Mouse (Mus musculus) heart, postnatal 25 days (tissue): ENCODE data around the gene Phactr1. TPM values are rescaled to one million over a fixed set of nuclear protein-coding genes. Genes with fewer than 3 reads are reported as not detected.
"Not testable (repeated sequence)": the region's sequence is repeated elsewhere in the genome, so short reads cannot be mapped to it uniquely, and the experiment has no call there.

Experiments used
- DNase-seq: peaks from one replicate; pipeline ENCODE4 v3.0.0; 2022; ENCODE audit warnings: low spot score
- intact Hi-C: fragments of 180-260 bp; cut with DNase I; formaldehyde crosslinking; loops from one replicate; pipeline ENCODE4 v1.15.1; 2025
- total RNA-seq, 2 experiments: library from RNA; stranded (reverse); gene quantifications; 2 replicates each; pipeline ENCODE4 v1.2.3; 2021

Gene Phactr1
- total RNA-seq, 2 experiments from 2014 or later, result 3.4 to 5.1 TPM

DNA sequence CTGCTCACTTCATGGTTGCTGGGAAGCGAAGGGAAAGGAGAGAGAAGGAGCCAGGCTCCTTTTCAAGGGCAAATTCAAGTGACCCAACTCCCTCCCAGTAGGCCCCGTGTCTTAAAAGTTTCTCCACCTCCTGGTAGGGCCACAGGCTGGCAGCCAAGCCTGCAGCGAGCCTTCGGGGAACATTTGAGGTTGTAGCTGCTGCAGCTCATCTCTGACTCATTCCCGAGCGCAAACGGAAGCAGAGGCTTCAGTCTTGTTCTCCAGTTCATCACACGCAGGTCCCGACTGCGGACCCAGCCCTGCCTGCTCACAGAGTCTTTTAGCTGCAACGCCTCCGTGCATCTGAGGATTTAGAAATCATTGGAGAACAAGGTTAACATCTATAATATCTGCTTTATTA lies 226.6 kb downstream of the Phactr1 start:
- intact Hi-C loops, result no loop called here
- no peak for DNase-seq

GRCm38 (mm10) chr13:42915081-42915480 lies 234.7 kb downstream of the Phactr1 start:
- DNase-seq, result no peak
- intact Hi-C loops, result no loop called here

GRCm38 (mm10) chr13:42915851-42916193 lies 235.4 kb downstream of the Phactr1 start:
- no peak for DNase-seq
- intact Hi-C loops, result no loop called here

DNA sequence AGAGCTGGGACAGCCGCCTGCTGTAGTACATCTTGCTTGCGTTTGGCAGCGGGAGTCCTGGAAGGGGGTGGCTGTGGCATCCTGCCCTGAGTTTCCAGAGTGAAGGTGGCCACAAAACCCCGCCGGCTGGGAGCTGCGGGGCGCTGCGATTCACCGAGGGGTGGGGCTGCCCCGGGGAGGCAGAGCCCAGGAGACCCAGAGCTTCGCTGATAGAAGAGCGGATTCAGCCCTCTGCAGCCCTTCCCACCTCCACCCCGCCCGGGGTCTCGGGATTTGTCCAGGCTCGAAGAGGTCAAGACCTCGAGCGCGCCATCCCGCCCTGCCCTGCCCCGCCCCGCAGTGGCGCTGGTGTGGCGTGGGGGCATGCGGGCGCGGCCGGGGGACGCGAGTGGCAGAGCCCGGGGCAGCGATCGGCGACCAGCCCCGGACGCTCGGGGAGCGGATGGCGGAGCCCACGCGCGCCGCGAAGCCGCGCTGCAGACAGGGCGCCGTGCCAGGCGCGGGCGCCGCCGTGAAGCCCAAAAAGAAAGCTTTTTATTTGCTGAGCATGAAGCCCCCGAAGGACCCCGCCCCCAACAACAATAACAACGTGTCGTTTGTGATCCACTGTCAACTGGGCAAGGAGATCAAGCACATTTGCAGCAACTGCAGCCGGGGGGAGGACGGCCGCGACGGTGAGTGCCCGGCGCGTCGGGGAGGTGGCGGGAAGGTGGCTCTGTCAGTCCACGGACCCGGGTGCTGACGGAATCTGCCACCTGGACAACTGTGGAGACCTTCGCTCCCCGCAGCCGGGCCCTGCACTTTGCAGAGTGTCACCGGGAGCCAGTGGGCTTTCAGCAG lies 236.0 kb downstream of the Phactr1 start:
- peak; percentile 12 for DNase-seq
- intact Hi-C loops, result no loop called here

GRCm38 (mm10) chr13:42917251-42917650 lies 236.8 kb downstream of the Phactr1 start:
- DNase-seq, result no peak
- intact Hi-C loops, result no loop called here

- DNase-seq, result no peak
- intact Hi-C loops, result no loop called here
Measured at GRCm38 (mm10) chr13:42920062-42920461, 239.6 kb downstream of the Phactr1 start.

GRCm38 (mm10) chr13:42921769-42922450 lies 241.5 kb downstream of the Phactr1 start:
- DNase-seq, result no peak
- intact Hi-C loops, result no loop called here

GRCm38 (mm10) chr13:42927778-42928177 lies 247.4 kb downstream of the Phactr1 start:
- DNase-seq, result no peak
- intact Hi-C loops, result no loop called here

DNA sequence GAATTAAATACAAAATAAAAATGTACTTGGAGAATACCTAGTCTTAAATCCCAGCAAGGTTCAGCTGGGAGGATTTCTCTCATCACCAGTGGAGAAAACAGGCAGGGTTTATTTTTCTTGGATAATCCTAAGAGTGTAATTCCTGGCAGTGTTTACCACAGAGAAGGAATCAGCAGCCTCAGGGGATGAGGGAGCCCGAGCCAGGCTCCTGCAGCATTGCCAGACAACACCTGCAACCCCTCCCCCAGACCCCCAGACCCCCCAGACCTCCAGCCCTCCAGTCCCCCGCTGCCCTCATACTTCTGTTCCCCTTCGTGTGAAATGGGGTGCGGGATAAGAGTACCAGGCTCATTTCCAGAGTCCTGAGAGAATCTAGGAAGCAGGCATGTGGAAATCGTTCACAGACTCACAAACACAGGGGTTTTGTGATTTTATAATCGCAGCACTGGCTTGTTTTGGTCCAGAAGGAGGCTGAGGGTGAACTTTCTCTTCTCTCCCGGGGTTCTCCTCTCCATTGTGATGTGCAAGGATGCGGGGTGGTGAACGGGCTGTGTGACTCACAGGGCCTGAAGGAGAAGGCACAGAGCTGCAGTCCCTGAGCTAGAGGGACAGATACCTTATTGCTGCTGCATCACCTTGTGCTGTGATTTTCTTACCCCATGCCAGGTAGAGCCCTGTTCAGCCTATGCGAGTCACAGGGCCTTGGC lies 249.3 kb downstream of the Phactr1 start:
- DNase-seq, result no peak
- intact Hi-C loops, result no loop called here

DNA sequence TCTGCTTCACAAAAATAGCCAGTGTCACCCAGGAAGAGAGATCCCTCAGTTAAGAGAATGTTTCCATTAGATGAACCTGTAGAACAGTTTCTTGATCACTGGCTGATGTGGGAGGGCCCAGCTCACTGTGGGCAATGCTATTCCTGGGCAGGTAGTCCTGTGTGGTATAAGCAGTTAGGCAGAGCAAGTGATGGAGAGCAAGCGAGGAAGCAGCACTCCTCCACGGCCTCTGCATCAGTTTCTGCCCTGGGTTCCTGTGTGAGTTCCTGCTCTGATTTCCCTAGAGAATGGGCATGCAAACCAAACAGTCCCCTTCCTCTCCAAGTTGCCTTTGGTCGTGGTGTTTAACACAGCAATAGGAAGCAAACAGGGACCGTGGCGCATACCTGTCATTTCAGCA lies 251.6 kb downstream of the Phactr1 start:
- intact Hi-C loops, result no loop called here
- no peak for DNase-seq

DNA sequence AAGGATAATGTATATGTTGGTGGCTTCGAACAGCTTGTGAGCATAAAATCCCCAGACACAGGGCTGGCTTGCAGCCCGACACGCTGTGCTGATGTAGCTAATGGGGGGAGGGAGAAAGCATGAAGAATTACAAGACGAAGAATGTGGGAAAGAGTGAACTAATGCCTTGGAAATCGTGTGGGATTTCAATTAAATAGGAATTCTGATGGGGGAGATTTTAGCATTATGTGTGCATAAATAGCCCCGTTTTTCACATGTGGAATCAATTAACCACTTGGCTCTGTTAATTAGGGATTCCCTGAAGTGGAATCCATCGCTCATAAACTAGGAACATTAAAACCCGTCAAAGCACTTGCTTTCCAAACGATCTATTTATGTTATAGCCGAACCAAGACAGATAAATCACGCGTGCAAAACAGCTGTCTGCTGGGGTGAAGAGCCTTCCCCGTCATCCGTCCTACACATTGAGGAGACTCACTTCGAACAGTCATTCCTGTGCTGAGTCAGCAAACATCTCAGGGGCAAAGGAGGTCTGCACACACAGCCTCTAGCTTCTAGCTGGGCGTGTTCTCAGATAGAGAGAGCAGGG lies 254.2 kb downstream of the Phactr1 start:
- DNase-seq, result no peak

GRCm38 (mm10) chr13:42937871-42938270 lies 257.4 kb downstream of the Phactr1 start:
- intact Hi-C loops, result no loop called here
- DNase-seq, result no peak

More for the DNA sequence above, 254.2 kb downstream of the Phactr1 start:
- intact Hi-C loops, result no loop called here

- intact Hi-C loops, result no loop called here
- DNase-seq, result no peak
Measured at GRCm38 (mm10) chr13:42938346-42938745, 257.9 kb downstream of the Phactr1 start.

DNA sequence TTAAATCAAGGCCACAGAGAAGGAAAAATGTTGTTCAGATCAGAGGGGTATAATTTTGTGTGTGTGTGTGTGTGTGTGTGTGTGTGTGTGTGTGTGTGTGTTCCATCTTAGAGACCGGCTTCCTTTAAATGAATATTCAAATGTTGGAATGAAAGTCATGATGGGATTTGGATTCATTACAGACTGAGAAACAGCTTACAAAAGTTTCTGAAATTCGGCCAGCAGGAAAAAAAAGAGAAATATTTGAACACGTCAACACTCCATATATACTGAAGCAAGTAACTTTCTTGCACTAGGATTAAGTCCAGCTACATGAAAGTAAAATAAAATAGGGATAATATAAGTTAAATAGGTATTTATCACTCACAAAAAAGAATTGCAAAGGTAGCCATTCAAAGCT lies 259.8 kb downstream of the Phactr1 start:
- intact Hi-C loops, result no loop called here
- no peak for DNase-seq

GRCm38 (mm10) chr13:42944106-42944505 lies 263.7 kb downstream of the Phactr1 start:
- intact Hi-C loops, result no loop called here
- DNase-seq, result no peak

- DNase-seq, intact Hi-C loops: not testable (repeated sequence)
Measured at GRCm38 (mm10) chr13:42945201-42945600, 264.8 kb downstream of the Phactr1 start.

DNA sequence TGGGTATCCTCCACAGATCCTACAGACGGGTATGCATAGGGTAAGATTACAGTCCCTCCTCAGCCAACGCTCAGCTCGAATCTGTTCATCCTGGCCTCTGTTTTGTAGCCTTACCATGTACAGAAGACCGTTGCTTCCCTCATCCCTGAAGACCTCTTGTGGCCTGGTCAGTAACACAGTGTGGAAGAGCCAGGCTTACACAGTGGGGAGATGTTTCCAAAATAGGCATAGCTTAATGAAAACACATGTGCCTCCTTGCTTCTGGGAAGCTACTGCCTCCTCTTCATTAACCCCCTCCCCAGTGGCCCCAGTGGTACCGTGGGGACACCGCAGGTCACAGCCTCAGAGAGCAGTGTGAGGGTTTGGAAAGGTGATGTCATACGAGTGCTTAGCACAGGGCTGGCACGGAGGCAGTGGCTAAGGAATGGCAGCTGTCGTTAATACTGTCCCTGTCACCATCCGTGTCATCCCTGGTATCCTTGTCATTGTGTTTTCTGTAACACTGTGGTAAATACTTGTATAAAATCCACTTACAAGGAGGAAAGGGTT lies 268.4 kb downstream of the Phactr1 start:
- intact Hi-C loops, result no loop called here
- DNase-seq, result no peak

GRCm38 (mm10) chr13:42949336-42949735 lies 268.9 kb downstream of the Phactr1 start:
- intact Hi-C loops, result no loop called here
- DNase-seq, result no peak

GRCm38 (mm10) chr13:42950056-42950455 lies 269.6 kb downstream of the Phactr1 start:
- intact Hi-C loops, result no loop called here
- no peak for DNase-seq

DNA sequence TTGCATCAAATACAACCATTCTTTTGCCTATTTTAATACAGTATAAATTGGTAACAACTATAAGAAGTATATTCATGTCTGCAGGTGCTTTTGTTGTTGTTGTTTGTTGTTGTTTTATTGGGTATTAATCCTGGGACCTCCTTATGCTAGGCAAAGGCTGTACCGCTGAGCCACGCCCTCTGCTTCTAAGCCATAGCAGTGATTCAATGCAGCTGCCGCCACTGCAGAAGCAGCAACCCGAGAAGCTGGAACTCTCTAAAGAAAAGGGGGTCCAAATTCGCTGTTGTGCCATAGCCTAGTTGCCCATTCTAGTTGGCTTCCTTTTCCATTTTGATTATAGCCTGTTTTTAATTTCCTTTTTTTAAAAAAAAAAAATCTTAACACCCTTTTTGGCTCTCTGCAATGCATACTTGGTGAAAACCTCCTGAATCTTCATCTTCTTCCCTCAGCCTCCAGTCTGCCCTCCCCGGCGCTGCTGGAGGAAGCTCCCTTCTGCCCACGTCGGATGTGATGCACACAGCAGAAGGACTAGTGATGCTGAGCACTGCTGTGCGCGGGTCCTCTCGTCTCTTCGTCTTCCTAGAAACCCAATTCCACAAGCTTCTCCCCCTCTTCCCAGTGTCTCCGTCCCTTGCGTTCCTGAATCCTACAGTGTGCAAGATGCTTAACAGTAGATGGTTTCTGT lies 271.8 kb downstream of the Phactr1 start:
- intact Hi-C loops, result no loop called here

More for the DNA sequence above, 271.8 kb downstream of the Phactr1 start:
- no peak for DNase-seq
